Mouse (Mus musculus) liver, embryonic 14.5 days (tissue): ENCODE measurements around the gene 1700023F06Rik.

Source experiments
- CTCF ChIP-seq: IDR thresholded peaks from 2 replicates; pipeline ENCODE4 v1.5.1; 2016; ENCODE audit warnings: antibody characterized with exemption, low read depth, control low read depth
- EP300 ChIP-seq: IDR thresholded peaks from 2 replicates; pipeline ENCODE4 v1.6.1; 2016; ENCODE audit warnings: antibody characterized with exemption, low read depth

- TF ChIP-seq EP300, result no peak
- TF ChIP-seq CTCF, result no peak
Observed at GRCm38 (mm10) chr11:103178748-103179147, 29.6 kb downstream of the 1700023F06Rik start.
